Mouse (Mus musculus): ENCODE results near the gene Pan3.
A peak's percentile ranks its signal among the peaks of the same experiment; 100 is the strongest.

Gene Pan3

DNA sequence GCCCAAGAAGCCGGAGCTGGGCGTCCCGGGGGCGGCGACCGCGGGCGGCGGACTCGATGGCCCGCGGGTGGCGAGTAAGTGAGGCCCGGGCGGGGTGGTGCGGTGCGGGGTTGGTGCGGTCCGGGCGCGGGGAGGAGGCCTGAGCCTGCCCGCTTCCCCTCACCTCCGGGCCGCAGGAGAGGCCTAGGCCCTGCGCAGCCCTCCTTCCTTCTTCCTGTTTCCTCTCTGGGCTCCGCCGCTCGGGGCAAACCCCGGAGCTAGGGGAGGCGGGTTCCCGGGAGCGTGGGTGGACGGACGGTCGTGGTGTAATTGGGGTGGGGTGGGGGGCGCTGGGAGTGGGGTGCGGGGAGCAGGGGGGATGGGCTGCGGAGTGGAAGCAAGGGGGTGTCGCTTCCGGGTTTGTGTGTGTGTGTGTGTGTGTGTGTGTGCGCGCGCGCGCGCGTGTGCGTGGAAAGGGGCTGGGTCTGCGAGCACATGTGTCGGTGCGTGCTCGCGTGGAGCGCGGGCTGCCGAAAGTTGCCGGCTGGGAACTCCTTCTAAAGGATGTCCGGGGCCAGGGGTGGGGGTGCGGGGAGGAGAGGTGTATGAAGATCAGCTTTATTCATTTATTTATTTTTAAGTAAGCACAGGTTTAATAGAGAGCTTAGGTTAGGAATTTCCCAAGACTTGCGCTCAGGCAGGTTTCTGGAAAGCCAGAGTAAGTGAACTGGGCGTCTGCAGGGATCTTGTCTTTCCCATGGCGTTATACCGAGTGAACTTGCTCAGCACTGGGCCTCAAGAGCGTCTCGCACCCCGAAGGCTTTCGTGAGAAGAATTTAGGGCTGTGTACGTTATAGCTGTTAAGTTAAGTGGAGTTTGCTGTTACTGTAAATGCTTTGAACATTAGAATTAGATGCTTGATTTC, 1.2 kb downstream of the Pan3 start:
- DNase-seq = peak; percentile 65

DNA sequence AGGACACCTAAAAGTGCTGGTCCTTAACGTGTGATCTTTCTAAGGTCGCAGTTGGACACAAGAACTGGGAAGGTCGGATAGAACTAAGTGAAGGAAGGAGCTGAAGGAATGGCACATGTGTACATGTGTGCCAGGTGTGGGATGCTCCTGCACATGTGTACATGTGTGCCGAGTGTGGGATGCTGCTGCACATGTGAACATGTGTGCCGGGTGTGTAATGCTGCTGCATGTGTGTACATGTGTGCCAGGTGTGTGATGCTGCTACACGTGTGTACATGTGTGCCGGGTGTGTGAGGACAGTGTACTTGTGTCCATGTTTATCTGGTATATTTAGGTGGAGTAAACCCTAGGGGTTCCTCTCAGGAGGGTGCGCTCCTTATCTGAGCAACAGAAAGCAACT, 3.0 kb downstream of the Pan3 start:
- no peak for DNase-seq

DNA sequence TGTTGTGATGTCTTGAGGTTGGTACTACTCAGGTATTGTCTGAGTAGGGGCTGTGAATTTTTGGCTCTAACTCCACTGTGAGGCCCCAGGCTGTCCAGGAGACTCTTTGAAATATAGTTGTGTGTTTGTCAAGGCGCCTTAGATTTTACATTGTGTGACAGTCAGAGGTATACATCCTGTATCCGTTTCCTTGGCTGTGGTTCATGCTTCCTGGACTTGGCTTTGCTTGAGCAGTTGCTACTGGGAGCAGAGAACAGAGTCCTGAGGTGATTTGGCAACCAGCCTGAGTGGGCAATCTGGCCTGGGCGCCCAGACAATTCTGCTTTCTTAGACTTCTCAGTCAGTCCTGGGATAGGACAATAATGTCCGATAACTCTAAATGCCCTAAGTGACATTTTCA, 5.3 kb downstream of the Pan3 start:
- peak; percentile 94 for DNase-seq

DNA sequence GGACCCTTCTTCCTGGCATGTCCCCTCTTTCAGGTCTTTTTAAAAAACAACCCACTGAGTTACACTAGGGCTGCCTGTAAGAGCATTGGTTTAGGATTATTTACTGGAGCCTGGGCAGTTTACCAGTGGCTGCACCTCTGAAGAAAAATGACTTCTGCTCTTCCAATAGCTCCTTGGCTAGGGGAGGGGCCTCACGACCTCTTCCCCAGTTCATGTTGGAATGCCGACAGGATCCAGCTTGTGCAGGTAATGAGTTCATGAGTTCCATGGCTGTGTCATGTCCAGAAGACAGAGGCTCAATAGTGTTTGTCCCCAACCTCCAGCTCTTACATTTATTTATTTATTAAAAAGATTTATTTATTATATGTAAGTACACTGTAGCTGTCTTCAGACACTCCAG, 5.8 kb downstream of the Pan3 start:
- no peak for DNase-seq

DNA sequence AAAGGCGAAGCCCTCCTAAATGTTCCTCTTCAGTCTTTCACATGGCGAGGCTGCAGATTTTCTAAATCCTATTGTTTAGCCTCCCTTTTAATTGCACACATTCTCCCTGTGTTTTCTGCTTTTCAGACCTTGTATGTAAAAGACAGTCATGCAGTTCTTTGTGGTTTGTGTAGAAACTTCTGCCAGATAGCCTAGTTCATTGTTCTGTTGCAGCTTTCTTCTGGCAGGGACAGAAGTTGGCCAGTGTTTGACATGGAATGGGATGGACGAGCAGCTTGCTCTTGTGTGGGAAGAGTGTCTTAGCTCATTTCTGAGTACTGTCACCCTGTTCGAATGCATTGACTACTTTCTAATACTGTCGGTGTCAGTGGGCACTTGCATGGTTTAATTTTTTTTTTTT, 6.5 kb downstream of the Pan3 start:
- DNase-seq = no peak

DNA sequence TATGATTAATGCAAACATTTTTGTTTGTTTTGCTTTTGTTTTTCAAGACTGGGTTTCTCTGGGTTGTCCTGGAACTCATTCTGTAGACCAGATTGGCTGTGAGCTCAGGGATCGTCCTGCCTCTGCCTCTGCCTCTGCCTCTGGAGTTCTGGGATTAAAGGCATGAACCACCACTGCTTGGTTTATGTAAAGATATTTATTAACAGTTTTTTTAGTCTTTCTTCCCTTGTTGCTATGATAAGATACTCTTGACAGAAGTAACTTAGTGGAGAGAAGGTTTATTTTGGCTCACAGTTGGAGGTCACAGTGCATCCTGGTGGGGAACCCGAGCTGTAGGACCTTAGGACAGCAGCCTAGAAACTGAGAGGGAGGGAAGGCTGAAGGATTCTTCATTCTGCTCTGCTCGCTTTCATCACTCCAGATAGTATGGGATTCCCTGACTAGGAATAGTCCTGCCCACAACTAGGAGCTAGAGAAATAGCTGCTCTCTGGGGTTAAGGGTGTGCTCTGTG, 11.1 kb downstream of the Pan3 start:
- DNase-seq = no peak

DNA sequence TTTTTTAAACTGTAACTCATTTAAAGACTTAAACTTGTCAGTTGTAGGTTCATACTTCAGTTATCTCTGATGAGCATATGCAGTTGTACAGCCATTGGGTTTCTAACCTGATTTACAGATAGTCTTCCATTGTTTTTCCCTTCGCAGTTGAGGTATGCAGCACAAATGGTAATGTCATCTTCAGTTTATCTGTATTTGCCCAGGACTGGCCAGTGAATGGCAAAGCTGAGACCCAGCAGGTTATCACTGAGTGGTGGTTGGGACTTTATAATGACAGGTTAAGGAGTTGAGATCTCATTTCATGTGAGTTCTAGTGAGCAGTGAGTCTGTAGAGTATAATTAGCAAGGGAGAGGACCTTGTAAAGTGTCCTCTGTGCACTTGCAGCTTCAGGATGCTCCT, 12.0 kb downstream of the Pan3 start:
- no peak for DNase-seq

DNA sequence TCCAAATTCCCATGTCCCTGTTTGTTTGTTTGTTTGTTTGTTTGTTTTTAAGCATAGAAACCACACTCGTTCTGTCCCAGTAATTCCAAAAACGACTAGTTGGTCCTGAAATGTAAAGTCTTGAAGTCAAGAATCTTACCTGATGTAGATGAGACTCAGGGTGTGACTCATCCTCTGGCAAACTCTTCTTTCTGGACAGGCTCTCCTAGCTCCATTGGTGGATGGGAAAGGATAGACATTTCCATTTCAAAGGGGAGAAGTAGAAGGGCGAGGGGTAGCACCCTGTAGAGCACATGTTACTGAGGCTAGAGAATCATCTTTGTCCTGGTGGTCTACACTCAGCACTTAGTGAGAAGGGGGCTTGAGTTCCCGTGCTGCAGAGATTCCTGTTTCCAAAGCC, 12.8 kb downstream of the Pan3 start:
- no peak for DNase-seq

DNA sequence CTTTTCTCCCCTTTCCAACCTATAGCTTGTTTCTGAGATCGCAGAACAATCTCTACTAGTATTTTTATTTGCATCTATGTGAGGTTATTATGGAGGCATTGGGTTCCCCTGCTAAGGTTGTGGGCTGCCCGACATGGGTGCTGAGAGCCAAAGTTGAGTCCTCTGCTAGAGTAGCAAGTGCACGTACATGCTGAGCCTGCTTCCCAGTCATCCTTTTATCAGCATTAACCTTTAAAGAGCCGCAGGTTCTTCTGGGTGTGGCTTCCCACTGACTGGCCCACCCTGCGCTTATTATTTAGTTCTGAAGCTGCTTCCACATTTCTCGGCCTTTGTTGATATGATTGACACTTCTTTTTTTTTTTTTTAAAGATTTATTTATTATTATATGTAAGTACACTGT, 14.3 kb downstream of the Pan3 start:
- DNase-seq = no peak

DNA sequence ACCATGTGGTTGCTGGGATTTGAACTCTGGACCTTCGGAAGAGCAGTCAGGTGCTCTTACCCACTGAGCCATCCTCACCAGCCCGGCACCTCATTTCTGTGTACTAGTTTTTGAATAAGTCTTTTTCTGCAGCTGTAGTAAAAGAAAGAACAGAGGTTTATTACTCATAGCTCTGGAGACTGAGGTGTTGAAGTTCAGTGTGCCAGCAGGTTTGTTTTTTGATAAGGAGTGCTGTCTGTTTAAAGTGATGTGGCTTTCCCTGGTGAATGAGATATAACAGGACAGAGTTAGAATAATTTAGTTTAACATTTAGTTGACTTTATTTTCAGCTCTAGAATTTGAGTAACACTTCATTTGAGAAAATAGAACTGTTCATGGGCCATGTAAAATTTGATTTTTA, 14.8 kb downstream of the Pan3 start:
- DNase-seq = no peak

DNA sequence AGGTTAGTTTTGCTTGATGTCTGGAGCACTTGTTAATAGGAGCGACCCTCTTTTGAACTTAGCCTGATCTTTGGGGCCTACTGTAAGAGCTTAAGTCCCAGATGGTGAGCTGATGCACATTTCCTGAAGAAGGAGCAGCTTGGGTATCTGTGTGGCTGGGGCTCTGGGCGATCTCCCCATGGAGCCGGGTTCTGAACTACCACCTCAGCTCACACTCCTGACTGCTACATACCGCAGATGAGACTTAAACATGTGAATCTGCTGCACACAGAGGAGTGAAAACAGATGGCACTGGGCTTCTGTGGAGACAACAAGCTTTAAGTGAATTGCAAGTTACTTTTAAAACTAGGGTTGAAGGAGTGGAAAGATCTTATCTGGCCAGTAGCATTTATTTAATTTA, 15.3 kb downstream of the Pan3 start:
- no peak for DNase-seq

DNA sequence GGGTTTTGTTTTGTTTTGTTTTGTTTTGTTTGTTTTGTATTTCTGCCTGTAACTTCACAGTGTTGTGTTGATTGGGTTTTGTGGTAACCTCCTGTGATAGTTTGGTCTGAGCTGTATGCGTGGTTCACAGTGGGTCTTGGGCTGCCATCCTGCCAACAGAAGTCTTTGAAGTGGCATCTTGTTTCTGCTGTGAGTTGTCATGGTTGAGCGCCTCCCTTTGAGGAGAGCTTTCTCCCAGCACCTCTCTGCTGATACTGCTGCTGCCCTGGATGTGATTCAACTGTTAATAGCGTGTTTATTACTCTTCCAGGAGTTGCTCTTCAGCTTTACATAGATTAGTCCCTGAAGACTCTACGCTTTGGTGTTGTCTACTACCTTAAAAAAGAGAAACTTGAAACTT, 18.6 kb downstream of the Pan3 start:
- no peak for DNase-seq

DNA sequence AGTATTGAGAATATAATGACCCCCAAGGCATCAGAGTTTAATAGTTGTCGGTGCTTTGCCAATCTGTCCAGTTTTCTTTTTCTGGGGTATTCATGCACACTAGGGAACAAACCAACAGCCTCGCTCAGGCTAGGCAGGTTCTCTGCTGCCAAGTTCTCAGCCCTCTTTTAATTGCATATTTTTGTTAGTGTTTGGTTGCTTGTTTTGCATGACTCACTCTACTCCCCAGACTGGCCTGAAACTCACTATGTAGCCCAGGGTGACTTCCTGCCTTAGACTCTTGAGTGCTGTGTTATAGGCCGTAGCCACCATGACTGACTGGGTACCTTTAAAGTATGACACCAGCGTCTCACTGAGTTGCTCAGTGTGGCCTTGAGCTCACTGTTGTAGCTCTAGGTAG, 19.0 kb downstream of the Pan3 start:
- no peak for DNase-seq

DNA sequence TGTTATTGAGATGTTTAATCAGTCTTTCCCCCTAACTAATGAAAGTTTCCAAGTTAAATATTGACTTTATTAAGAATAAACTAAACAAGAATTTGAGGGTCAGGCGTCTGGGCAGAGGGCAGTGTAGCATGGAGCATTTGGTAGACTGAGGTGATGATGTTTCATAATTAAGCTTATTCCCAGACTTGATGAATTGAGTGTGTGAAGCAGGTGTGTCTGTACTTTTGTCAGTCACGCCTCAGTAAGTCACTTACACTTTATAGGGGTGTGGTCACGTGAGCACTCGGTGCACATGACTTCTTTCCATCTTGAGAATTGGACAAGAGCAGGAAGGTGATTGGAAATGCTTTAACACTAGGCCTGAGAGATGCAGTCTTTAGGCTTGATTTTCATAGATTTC, 26.5 kb downstream of the Pan3 start:
- no peak for DNase-seq

DNA sequence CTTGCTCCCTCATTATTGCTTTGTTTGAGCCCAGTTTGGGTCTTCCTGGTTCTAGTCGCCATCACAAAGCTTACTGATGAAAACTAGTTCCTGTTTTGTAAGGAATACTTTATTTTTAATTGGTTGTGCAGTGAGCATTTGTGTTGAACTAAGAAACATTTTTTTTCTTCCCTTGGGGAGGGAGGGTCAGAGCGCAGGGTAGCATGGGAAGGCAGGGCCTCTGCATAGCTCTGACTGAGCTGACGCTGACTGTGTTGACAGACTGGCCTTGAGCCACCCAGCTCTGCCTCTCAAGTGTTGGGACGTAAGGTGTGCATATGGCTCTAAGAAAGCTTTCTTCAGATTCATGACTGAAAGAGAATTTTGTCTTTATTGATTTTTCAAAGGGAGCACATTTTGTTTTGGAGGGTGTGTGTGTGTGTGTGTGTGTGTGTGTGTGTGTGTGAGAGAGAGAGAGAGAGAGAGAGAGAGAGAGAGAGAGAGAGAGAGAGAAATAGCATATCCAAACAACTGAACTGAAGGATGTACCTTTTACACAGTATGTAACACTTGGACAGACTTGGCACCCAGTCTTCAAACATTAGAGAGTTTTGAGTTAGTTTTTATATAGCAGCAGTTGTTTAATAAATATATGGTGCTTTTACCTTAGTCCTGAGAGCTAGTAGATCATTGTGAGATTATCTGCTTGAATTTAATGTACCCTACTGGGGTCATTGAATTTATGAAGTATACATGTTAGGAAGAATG, 30.0 kb downstream of the Pan3 start:
- no peak for DNase-seq

DNA sequence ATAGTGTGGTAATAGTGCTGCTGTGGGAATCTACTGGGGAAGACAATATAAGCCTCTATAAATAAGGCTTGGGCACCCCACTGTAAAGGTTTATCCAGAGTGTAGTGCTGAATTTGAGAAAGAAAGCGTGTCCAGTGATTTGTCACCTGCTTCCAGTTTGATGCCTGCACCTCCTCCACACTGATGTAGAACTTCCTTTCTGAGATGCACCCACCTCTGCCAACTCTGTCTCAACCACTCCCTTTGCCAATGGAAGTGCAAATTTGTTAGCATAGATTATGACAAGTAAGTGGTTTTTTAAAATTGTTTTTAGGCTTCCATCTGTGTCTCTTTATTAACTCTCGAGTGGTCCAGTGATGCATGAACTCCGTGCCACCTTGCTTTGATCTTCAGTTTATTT, 33.3 kb downstream of the Pan3 start:
- no peak for DNase-seq

DNA sequence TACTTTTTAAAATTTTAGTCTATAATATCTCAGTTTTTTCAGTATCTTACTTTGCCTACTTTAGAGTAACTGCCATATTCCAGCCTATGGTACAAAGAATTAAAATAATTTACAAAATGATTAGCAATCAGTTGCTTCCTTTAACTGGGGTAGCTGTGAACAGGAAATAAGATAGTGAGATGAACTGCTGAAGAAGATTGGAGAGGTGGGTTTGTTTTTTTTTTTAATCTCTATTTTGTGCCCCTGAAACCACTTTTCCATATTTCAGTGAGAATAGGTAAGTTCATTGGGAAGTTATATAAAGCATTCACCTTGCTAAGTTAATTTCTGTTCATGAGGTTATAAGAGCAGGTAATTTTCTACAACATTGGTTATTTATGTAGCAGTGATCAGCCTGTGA, 36.4 kb downstream of the Pan3 start:
- DNase-seq = no peak

DNA sequence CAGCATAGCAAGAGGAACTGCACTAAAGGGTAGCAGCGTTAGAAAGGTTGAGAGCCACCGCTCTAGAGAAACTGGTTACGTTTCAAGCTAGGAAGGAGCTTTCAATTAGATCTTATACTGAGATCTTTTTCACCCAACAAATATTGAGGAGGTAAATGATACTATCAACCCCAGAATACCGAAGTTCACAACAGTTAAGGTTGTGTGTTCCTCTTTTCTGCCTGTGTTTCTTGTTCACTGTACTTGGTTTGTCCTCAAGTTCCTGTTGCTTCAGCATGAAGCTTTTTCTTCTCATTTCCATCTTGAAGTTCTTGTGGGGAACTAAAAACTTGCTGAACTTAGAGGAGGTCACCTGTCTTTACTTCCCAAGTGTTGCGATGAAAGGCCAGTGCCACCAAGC, 41.2 kb downstream of the Pan3 start:
- no peak for DNase-seq

DNA sequence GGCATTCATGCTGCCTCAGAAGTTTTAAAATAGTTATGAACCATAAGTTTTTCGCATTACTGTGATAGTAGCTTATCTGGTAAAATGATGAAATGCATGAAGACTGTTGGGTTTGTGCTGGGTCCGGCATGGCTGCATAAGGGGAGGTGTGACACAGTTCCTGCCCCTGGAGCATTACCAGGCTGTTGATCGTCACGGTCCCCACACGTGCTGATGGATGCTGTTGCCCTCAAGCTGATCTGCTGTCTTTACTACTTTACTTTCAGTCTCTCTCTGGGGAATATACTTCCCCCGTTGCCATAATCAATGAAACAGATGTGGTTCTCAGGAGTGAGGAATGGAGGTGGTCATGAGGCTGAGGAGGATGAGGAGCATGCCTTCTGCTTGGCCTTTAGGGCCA, 43.1 kb downstream of the Pan3 start:
- no peak for DNase-seq

DNA sequence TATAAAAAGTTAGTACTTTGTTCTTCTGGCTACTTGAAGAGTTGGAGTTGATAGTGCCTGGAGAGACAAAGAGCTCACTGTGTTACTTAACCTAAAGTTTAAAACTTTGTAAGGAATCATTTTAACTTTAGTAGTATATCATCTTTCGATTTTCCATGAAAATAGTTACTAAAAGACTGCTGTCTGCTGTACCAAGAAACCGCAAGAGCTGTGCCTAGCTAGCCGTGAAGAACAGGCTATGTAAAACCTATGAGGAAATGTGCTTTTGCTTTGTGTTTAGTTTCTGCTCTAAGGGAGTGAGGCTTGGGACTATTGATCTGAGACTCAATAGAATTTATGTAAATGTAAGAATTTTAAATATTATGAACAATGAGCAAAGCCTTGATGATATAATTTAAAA, 43.9 kb downstream of the Pan3 start:
- DNase-seq = no peak

DNA sequence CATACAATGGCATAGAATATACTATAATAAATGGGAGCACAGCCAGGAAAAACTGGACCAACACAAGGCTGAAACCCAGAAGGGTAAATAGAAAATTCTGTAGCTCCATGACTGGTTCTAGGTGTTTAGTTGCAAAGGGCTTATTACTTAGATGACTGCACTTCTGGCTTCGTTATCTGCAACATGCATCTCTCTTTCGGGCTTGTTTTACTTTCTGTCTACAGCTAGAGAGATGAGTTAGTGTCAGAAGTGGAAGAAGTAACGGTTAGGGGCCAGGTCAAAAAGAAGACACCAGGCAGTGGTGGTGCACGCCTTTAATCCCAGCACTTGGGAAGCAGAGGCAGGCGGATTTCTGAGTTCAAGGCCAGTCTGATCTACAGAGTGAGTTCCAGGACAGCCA, 46.1 kb downstream of the Pan3 start:
- no peak for DNase-seq

DNA sequence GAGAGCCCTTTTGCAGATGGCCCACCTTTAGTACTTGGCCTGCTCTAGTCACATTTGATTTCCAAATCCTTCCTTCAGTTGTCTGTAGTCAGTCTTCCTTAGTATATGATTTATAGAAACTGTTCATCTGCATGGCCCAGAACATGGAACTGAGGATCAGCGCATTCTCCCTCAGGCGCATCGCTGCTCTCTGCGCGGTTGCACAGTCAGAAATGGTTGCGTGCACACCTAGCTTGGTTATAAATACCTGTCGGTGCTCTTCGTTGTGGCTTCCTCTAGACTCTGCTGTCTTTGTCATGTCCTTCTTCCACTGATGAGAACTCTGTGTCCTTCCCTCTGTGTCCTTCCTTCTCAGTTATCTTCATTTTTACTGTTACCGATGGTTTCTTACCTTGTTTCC, 47.1 kb downstream of the Pan3 start:
- DNase-seq = no peak

DNA sequence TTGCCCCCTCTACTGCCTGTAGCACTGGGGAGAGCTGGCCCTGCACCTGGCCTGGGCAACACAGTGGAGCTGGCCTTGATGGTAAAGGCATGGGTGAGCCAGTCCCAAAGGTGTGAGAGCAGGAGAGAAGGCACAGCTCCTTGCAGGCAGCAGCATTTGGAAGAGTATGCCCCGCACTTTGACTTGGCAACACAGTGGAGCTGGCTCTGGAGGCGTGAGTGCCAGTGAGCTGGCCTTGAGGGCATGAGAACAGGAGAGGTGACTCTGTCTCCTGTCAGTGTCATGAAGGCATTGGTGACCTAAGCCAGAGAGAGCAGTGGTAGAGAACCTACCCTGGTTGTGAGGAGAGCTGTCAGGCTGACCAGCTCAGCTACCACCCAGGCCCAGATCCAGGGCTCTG, 49.4 kb downstream of the Pan3 start:
- DNase-seq = no peak

DNA sequence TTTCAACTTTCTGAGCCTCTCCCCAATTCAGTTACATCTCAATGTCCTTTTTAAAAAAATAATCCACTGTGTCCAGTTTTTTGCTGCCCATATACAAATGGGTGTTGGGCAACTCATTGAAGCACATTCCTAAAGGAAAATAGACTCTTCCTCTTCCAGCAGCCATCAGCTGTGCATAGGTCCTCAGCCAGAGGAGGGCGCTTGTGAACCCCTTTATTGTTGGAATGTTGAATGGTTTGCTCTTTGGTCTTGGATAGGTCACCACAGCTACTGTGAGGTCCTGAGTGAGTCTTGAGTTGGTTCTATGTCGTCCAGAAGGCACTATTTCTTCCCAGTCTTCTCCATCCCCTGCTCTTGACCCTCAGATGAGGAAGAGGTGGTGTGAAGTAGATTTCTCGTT, 54.2 kb downstream of the Pan3 start:
- DNase-seq = no peak
